Mouse (Mus musculus): ENCODE data around the gene Gm47283. TPM values are rescaled to one million over a fixed set of nuclear protein-coding genes. Genes with fewer than 3 reads are reported as not detected.
A peak's percentile ranks its signal among the peaks of the same experiment; 100 is the strongest.
"Not testable (repeated sequence)": the region's sequence is repeated elsewhere in the genome, so short reads cannot be mapped to it uniquely, and the experiment has no call there.

Gene Gm47283
- polyA plus RNA-seq (2014; fragmentation: Nextera tagmentation; extraction: Ambion mirVana) = not detected in 2 replicates

GRCm38 (mm10) chrY:90784438-90784837, at the start of gene Gm47283:
TSS of gene Gm47283 (plus strand) at chrY:90784738.
- H3K4me3 ChIP-seq (ENCODE audit: low read depth, low read length); H3K27me3 ChIP-seq (ENCODE audit: control insufficient read depth, insufficient read depth, low read length); H3K4me2 ChIP-seq (ENCODE audit: low read depth, low read length, severe bottlenecking); H3K27ac ChIP-seq (ENCODE audit: low read depth, low read length); H3K9ac ChIP-seq (ENCODE audit: low read length); H3K9me3 ChIP-seq (ENCODE audit: control insufficient read depth, low read length); H3K4me1 ChIP-seq (replicated peaks; ENCODE audit: control insufficient read depth, insufficient read depth, low read length); DNase-seq (ENCODE audit: low spot score); H3K36me3 ChIP-seq (ENCODE audit: control insufficient read depth, insufficient read depth, low read length); ATAC-seq (replicated peaks; ENCODE audit: low FRiP score): not testable (repeated sequence)
- no CpG with 5 or more reads among the region's 48 CpGs for WGBS

DNA sequence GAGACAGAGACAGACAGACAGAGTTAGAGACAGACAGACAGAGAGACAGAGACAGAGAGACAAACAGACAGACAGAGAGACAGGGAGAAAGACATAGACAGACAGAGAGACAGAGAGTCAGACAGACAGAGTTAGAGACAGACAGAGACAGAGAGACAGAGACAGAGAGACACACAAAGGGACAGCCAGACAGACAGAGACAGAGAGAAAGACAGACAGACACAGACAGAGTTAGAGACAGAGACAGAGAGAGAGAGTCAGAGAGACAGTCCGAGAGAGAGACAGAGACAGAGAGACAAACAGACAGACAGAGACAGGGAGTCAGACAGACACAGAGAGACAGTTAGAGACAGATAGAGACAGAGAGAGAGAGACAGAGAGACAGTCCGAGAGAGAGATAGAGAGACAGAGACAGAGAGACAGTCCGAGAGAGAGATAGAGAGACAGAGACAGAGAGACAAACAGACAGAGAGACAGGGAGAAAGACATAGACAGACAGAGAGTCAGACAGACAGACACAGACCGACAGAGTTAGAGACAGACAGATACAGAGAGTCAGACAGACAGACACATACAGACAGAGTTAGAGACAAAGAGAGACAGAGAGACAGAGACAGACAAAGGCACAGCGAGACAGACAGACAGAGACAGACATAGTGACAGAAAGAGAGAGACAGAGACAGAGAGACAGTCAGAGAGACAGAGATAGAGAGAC, 49.2 kb upstream of the Gm47283 start:
- not testable (repeated sequence) for H3K4me3 ChIP-seq (ENCODE audit: low read depth, low read length); DNase-seq (ENCODE audit: low spot score); ATAC-seq (replicated peaks; ENCODE audit: low FRiP score); H3K27ac ChIP-seq (ENCODE audit: low read depth, low read length); H3K27me3 ChIP-seq (ENCODE audit: control insufficient read depth, insufficient read depth, low read length); H3K9ac ChIP-seq (ENCODE audit: low read length); H3K4me1 ChIP-seq (replicated peaks; ENCODE audit: control insufficient read depth, insufficient read depth, low read length); H3K4me2 ChIP-seq (ENCODE audit: low read depth, low read length, severe bottlenecking)
- 86% methylated on average over 4 of the region's 5 CpGs for WGBS
- Histone ChIP-seq H3K36me3 (ENCODE audit: control insufficient read depth, insufficient read depth, low read length) (peaks cover 17% of the 10 kb centered on the region), H3K9me3 (ENCODE audit: control insufficient read depth, low read length) (peaks cover 21% of the 10 kb centered on the region)

DNA sequence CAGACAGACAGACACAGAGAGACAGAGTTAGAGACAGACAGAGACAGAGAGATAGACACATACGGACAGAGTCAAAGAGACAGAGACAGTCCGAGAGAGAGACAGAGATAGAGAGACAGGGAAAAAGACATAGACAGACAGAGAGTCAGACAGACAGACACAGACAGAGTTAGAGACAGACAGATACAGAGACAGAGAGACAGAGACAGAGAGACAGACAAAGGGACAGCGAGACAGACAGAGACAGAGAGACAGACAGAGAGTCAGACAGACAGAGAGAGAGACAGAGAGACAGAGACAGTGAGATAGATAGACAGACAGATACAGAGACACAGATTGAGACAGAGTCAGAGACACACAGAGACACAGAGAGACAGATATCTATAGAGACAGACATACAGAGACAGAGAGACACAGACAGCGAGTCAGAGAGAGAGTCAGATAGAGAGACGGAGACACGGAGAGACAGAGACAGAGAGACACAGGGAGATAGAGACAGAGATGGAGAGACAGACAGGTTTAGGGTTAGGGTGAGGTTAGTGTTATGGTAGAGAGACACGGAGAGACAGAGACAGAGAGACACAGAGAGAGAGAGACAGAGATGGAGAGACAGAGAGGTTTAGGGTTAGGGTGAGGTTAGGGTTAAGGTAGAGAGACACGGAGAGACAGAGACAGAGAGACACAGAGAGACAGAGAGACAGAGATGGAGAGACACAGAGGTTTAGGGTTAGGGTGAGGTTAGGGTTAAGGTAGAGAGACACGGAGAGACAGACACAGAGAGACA, 48.1 kb upstream of the Gm47283 start:
- peak; percentile 50 for DNase-seq (ENCODE audit: low spot score)
- H3K4me2 ChIP-seq (ENCODE audit: low read depth, low read length, severe bottlenecking); H3K9ac ChIP-seq (ENCODE audit: low read length); H3K27ac ChIP-seq (ENCODE audit: low read depth, low read length); H3K4me1 ChIP-seq (replicated peaks; ENCODE audit: control insufficient read depth, insufficient read depth, low read length); H3K4me3 ChIP-seq (ENCODE audit: low read depth, low read length); H3K27me3 ChIP-seq (ENCODE audit: control insufficient read depth, insufficient read depth, low read length); ATAC-seq (replicated peaks; ENCODE audit: low FRiP score): not testable (repeated sequence)
- 78% methylated on average over 6 of the region's 9 CpGs for WGBS
- H3K9me3 ChIP-seq (ENCODE audit: control insufficient read depth, low read length) = peaks cover 28% of the 10 kb centered on the region
- peaks cover 22% of the 10 kb centered on the region for H3K36me3 ChIP-seq (ENCODE audit: control insufficient read depth, insufficient read depth, low read length)

GRCm38 (mm10) chrY:90737606-90738430, 46.7 kb upstream of the Gm47283 start:
- no peaks in the 10 kb centered on the region for H3K27me3 ChIP-seq (ENCODE audit: control insufficient read depth, insufficient read depth, low read length)
- ATAC-seq (replicated peaks; ENCODE audit: low FRiP score) (no peak), DNase-seq (ENCODE audit: low spot score) (no peak)
- WGBS = 58% methylated on average over 4 of the region's 7 CpGs
- H3K4me3 ChIP-seq (ENCODE audit: low read depth, low read length) = no peak overlapping the region
- no peak overlapping the region for H3K27ac ChIP-seq (ENCODE audit: low read depth, low read length)
- no peak overlapping the region for H3K4me2 ChIP-seq (ENCODE audit: low read depth, low read length, severe bottlenecking)
- no peak overlapping the region for H3K9ac ChIP-seq (ENCODE audit: low read length)
- H3K4me1 ChIP-seq (replicated peaks; ENCODE audit: control insufficient read depth, insufficient read depth, low read length) = no peaks in the 10 kb centered on the region
- peaks cover 38% of the 10 kb centered on the region for H3K9me3 ChIP-seq (ENCODE audit: control insufficient read depth, low read length)
- H3K36me3 ChIP-seq (ENCODE audit: control insufficient read depth, insufficient read depth, low read length) = peaks cover 32% of the 10 kb centered on the region

DNA sequence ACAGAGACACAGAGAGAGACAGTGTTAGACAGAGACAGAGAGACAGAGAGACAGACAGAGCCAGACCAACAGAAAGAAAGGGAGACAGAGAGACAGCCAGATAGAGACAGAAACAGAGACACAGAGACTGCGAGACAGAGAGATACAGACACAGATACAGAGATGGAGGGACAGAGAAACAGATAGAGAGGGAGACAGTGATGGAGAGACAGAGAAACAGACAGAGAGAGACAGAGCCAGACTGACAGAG, 46.2 kb upstream of the Gm47283 start:
- peaks cover 32% of the 10 kb centered on the region for H3K36me3 ChIP-seq (ENCODE audit: control insufficient read depth, insufficient read depth, low read length)
- no peak overlapping the region for H3K9ac ChIP-seq (ENCODE audit: low read length)
- no peak overlapping the region for H3K4me2 ChIP-seq (ENCODE audit: low read depth, low read length, severe bottlenecking)
- H3K4me1 ChIP-seq (replicated peaks; ENCODE audit: control insufficient read depth, insufficient read depth, low read length) = no peaks in the 10 kb centered on the region
- DNase-seq (ENCODE audit: low spot score) (no peak), ATAC-seq (replicated peaks; ENCODE audit: low FRiP score) (no peak)
- no peaks in the 10 kb centered on the region for H3K27me3 ChIP-seq (ENCODE audit: control insufficient read depth, insufficient read depth, low read length)
- WGBS = 85% methylated on average over 1 of the region's 1 CpGs
- H3K9me3 ChIP-seq (ENCODE audit: control insufficient read depth, low read length) = peaks cover 38% of the 10 kb centered on the region
- no peak overlapping the region for H3K27ac ChIP-seq (ENCODE audit: low read depth, low read length)
- H3K4me3 ChIP-seq (ENCODE audit: low read depth, low read length) = no peak overlapping the region

DNA sequence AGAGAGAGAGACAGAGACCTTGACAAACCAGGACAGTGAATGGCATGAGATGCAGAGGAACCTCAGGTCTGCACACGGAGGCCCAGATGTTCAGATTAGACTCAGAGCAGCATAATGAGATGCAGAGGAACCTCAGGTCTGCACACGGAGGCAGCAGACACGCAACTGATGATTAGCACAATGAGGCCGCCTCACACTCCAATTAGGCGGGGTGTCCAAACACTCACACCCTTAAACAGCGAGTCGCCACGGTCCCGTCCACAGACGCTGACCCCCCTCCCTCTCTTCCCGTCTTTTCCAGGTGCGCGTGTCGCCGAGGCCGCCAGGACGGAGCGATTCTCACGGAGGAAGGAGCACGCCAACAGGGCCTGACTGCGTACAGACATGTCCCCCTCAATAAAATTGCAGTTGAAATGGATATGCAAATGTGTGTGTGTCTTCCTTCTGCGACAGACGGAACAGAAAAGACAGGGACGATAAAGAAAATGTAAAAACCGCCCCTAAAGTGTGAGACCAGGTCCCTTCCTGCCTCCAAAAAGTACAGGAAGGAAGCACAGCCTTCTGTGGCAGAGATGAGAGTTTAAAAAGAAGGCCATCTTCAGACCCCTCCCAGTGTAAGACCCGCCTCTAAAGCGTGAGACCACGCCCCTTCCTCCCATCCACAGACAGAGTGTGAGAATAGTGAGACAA, 45.6 kb upstream of the Gm47283 start:
- 76% methylated on average over 28 of the region's 28 CpGs for WGBS
- not testable (repeated sequence) for H3K4me2 ChIP-seq (ENCODE audit: low read depth, low read length, severe bottlenecking); H3K27ac ChIP-seq (ENCODE audit: low read depth, low read length); H3K4me3 ChIP-seq (ENCODE audit: low read depth, low read length); H3K4me1 ChIP-seq (replicated peaks; ENCODE audit: control insufficient read depth, insufficient read depth, low read length); H3K9ac ChIP-seq (ENCODE audit: low read length); H3K27me3 ChIP-seq (ENCODE audit: control insufficient read depth, insufficient read depth, low read length)
- H3K36me3 ChIP-seq (ENCODE audit: control insufficient read depth, insufficient read depth, low read length) = peaks cover 32% of the 10 kb centered on the region
- H3K9me3 ChIP-seq (ENCODE audit: control insufficient read depth, low read length) = peaks cover 38% of the 10 kb centered on the region
- peak; percentile 42 for ATAC-seq (replicated peaks; ENCODE audit: low FRiP score)
- peak; percentile 87 for DNase-seq (ENCODE audit: low spot score)

GRCm38 (mm10) chrY:90739531-90740012, 45.0 kb upstream of the Gm47283 start:
- ATAC-seq (replicated peaks; ENCODE audit: low FRiP score) = peak; percentile 4
- H3K27ac ChIP-seq (ENCODE audit: low read depth, low read length) = not testable (repeated sequence)
- 54% methylated on average over 11 of the region's 11 CpGs for WGBS

DNA sequence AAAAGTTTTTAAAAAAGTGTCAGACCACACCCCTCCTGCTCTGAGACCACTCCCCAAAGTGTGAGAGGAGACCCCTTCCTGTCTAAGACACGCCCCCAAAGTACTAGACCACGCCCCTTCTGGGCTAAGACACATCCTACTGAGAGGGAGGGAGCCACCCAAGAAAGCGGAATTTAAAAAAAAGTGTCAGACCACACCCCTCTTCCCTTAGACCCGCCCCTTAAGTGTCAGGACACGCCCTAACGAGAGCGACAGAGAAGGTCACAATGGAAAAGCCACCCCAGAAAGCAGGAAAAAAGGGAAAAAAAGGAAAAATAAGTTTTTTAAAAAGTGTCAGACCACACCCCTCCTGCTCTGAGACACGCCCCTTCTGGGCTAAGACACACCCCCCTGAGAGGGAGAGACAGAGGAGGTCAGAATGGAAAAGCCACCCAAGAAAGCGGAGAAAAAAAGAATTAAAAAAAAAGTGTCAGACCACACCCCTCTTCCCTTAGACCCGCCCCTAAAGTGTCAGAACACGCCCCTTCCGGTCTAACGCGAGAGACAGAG, 44.5 kb upstream of the Gm47283 start:
- Histone ChIP-seq H3K27ac (ENCODE audit: low read depth, low read length) (no peak overlapping the region), H3K9me3 (ENCODE audit: control insufficient read depth, low read length) (peaks cover 45% of the 10 kb centered on the region), H3K9ac (ENCODE audit: low read length) (no peak overlapping the region), H3K4me1 (replicated peaks; ENCODE audit: control insufficient read depth, insufficient read depth, low read length) (no peaks in the 10 kb centered on the region), H3K4me3 (ENCODE audit: low read depth, low read length) (no peak overlapping the region), H3K36me3 (ENCODE audit: control insufficient read depth, insufficient read depth, low read length) (peaks cover 37% of the 10 kb centered on the region), H3K4me2 (ENCODE audit: low read depth, low read length, severe bottlenecking) (no peak overlapping the region), H3K27me3 (ENCODE audit: control insufficient read depth, insufficient read depth, low read length) (no peaks in the 10 kb centered on the region)
- DNase-seq (ENCODE audit: low spot score) (peak; percentile 83), ATAC-seq (replicated peaks; ENCODE audit: low FRiP score) (peak; percentile 13)
- WGBS = 48% methylated on average over 14 of the region's 14 CpGs

More at GRCm38 (mm10) chrY:90739531-90740012, 45.0 kb upstream of the Gm47283 start:
- H3K27me3 ChIP-seq (ENCODE audit: control insufficient read depth, insufficient read depth, low read length); H3K4me1 ChIP-seq (replicated peaks; ENCODE audit: control insufficient read depth, insufficient read depth, low read length); H3K4me3 ChIP-seq (ENCODE audit: low read depth, low read length); H3K4me2 ChIP-seq (ENCODE audit: low read depth, low read length, severe bottlenecking); H3K9ac ChIP-seq (ENCODE audit: low read length): not testable (repeated sequence)
- H3K9me3 ChIP-seq (ENCODE audit: control insufficient read depth, low read length) = peaks cover 42% of the 10 kb centered on the region
- peak; percentile 71 for DNase-seq (ENCODE audit: low spot score)
- peaks cover 37% of the 10 kb centered on the region for H3K36me3 ChIP-seq (ENCODE audit: control insufficient read depth, insufficient read depth, low read length)

All from forebrain, embryonic 11.5 days (tissue).